Mouse (Mus musculus) G1E (cell line): ENCODE results near the gene Brd4.

ENCODE experiments used
- CTCF ChIP-seq: IDR thresholded peaks from 2 replicates; pipeline ENCODE4 v1.5.1; 2012; ENCODE audit warnings: low read depth, low read length, inconsistent platforms, mixed read lengths
- POLR2AphosphoS5 ChIP-seq: IDR thresholded peaks from 2 replicates; pipeline ENCODE4 v1.6.1; 2012; ENCODE audit warnings: low read depth, low read length, inconsistent platforms; ENCODE audit not compliant: insufficient replicate concordance
- TAL1 ChIP-seq: conservative IDR thresholded peaks from 2 replicates; pipeline ENCODE4 v1.6.1; 2012; ENCODE audit warnings: low read depth, low read length, inconsistent platforms, mixed read lengths

- TF ChIP-seq CTCF (no peak), POLR2AphosphoS5 (no peak), TAL1 (no peak)
Observed at GRCm38 (mm10) chr17:32202972-32203371, 81.5 kb downstream of the Brd4 start.
